Mouse (Mus musculus) cerebellum, adult 11-12 months (tissue): ENCODE measurements around the gene Colgalt1.

Source experiments
- DNase-seq: peaks from one replicate; pipeline ENCODE4 v3.0.0; 2022

Gene Colgalt1

GRCm38 (mm10) chr8:71629096-71629697, 18.4 kb downstream of the Colgalt1 start:
- peak; percentile 90 for DNase-seq

- DNase-seq: peak; percentile 71
Observed at GRCm38 (mm10) chr8:71629781-71630212, 19.0 kb downstream of the Colgalt1 start.

GRCm38 (mm10) chr8:71630761-71631160, 20.0 kb downstream of the Colgalt1 start:
- DNase-seq: no peak

- no peak for DNase-seq
Observed at GRCm38 (mm10) chr8:71631897-71632296, 21.1 kb downstream of the Colgalt1 start.

GRCm38 (mm10) chr8:71633164-71633563, 22.4 kb downstream of the Colgalt1 start:
- DNase-seq: no peak

GRCm38 (mm10) chr8:71633981-71634667, 23.3 kb downstream of the Colgalt1 start:
- DNase-seq: peak; percentile 50

GRCm38 (mm10) chr8:71637149-71638095, 26.6 kb downstream of the Colgalt1 start:
- DNase-seq: no peak

GRCm38 (mm10) chr8:71638321-71638720, 27.5 kb downstream of the Colgalt1 start:
- no peak for DNase-seq

GRCm38 (mm10) chr8:71639318-71639717, 28.5 kb downstream of the Colgalt1 start:
- no peak for DNase-seq

- DNase-seq: no peak
Observed at GRCm38 (mm10) chr8:71645510-71645909, 34.7 kb downstream of the Colgalt1 start.

- DNase-seq: no peak
Observed at GRCm38 (mm10) chr8:71654600-71654999, 43.8 kb downstream of the Colgalt1 start.

GRCm38 (mm10) chr8:71657816-71658215, 47.0 kb downstream of the Colgalt1 start:
- peak; percentile 47 for DNase-seq

- no peak for DNase-seq
Observed at GRCm38 (mm10) chr8:71658515-71659049, 47.8 kb downstream of the Colgalt1 start.

GRCm38 (mm10) chr8:71659751-71660150, 49.0 kb downstream of the Colgalt1 start:
- DNase-seq: peak; percentile 82

- peak; percentile 82 for DNase-seq
Observed at GRCm38 (mm10) chr8:71660325-71661120, 49.7 kb downstream of the Colgalt1 start.

GRCm38 (mm10) chr8:71665331-71666130, 54.7 kb downstream of the Colgalt1 start:
- peak; percentile 65 for DNase-seq

- DNase-seq: peak; percentile 49
Observed at GRCm38 (mm10) chr8:71666855-71667254, 56.1 kb downstream of the Colgalt1 start.

- no peak for DNase-seq
Observed at GRCm38 (mm10) chr8:71667256-71667655, 56.5 kb downstream of the Colgalt1 start.

GRCm38 (mm10) chr8:71668220-71668975, 57.6 kb downstream of the Colgalt1 start:
- DNase-seq: peak; percentile 71

- DNase-seq: peak; percentile 70
Observed at GRCm38 (mm10) chr8:71670198-71670597, 59.4 kb downstream of the Colgalt1 start.
